Mouse (Mus musculus): ENCODE results near the gene Rpl22l1. TPM values are rescaled to one million over a fixed set of nuclear protein-coding genes. Genes with fewer than 3 reads are reported as not detected.
"Not testable (repeated sequence)": the region's sequence is repeated elsewhere in the genome, so short reads cannot be mapped to it uniquely, and the experiment has no call there.

Gene Rpl22l1
- 247 and 263 TPM in 2 replicates for polyA plus RNA-seq (2015; fragmentation: Nextera tagmentation; extraction: Ambion mirVana)

- H3K9ac ChIP-seq (replicated peaks) = peak within 1 kb of the TSS; percentile 97
- no peaks in the 10 kb centered on the region for H3K9me3 ChIP-seq (ENCODE audit: low read length)
- peak within 1 kb of the TSS; percentile 77 for H3K4me2 ChIP-seq (ENCODE audit: low read depth, low read length)
- under 1% methylated on average over 67 of the region's 72 CpGs for WGBS (ENCODE audit: insufficient replicate concordance)
- peak within 1 kb of the TSS; percentile 90 for H3K27ac ChIP-seq (ENCODE audit: low read depth)
- peak; percentile 99 for ATAC-seq
- H3K27me3 ChIP-seq (ENCODE audit: insufficient read depth, low read length) = no peaks in the 10 kb centered on the region
- peak; percentile 99 for DNase-seq
- peaks cover 15% of the 10 kb centered on the region for H3K36me3 ChIP-seq (replicated peaks; ENCODE audit: insufficient read depth, low read length)
- H3K4me3 ChIP-seq (ENCODE audit: low read depth, low read length) = peak within 1 kb of the TSS; percentile 100
- TF ChIP-seq EP300 (IDR thresholded peaks at IDR 0.05; ENCODE audit: low read depth) (peak; percentile 22; the same call in 1 of the 2 replicates), CTCF (IDR thresholded peaks at IDR 0.05; ENCODE audit: low read depth) (0 out of 2 replicates have a peak, but pooled peaks have one; percentile 4)
- H3K4me1 ChIP-seq (ENCODE audit: insufficient read depth) = peaks cover 12% of the 10 kb centered on the region
Observed at GRCm38 (mm10) chr3:28805301-28806097, at the start of gene Rpl22l1. TSS of gene Rpl22l1 (plus strand) at chr3:28805436.

GRCm38 (mm10) chr3:28755477-28755876 lies 49.8 kb upstream of the Rpl22l1 start:
- ATAC-seq = no peak

DNA sequence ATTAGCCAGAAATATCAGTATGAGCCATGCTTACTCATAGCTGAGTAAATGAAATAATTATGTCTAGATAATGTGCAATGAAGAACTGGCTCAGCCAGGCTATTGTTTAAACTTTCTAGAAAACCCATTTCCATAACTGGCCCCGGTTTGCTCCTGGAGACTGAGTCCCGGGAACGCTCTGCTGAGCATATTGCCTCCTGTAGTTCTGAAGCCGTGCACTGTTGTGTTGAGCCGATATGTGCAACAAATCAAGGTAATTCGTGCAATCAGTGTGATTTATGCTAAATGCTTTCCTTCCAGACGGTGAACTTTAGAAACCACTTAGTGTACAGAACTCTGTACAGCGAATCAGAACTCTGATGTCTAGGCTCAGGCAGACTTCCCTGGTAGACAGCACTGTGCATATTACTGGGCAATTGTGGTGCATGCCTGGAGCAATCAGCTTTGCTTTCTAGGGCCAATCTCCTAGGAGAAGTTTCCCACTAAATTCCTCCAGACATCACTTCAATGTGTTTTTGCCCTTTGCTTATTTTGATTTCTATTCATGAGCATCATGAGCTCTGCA lies 43.9 kb upstream of the Rpl22l1 start:
- 86% methylated on average over 8 of the region's 8 CpGs for WGBS (ENCODE audit: insufficient replicate concordance)
- Histone ChIP-seq H3K27me3 (ENCODE audit: insufficient read depth, low read length) (no peaks in the 10 kb centered on the region), H3K36me3 (replicated peaks; ENCODE audit: insufficient read depth, low read length) (no peaks in the 10 kb centered on the region), H3K4me3 (ENCODE audit: low read depth, low read length) (no peak overlapping the region), H3K4me1 (ENCODE audit: insufficient read depth) (no peaks in the 10 kb centered on the region), H3K27ac (ENCODE audit: low read depth) (no peak overlapping the region), H3K4me2 (ENCODE audit: low read depth, low read length) (no peak overlapping the region), H3K9me3 (ENCODE audit: low read length) (no peaks in the 10 kb centered on the region), H3K9ac (replicated peaks) (no peak overlapping the region)
- no peak for ATAC-seq
- no peak for TF ChIP-seq EP300 (IDR thresholded peaks at IDR 0.05; ENCODE audit: low read depth)
- TF ChIP-seq CTCF (IDR thresholded peaks at IDR 0.05; ENCODE audit: low read depth) = no peak
- DNase-seq = no peak

More at GRCm38 (mm10) chr3:28755477-28755876, 49.8 kb upstream of the Rpl22l1 start:
- Histone ChIP-seq H3K4me3 (ENCODE audit: low read depth, low read length) (no peak overlapping the region), H3K27me3 (ENCODE audit: insufficient read depth, low read length) (no peaks in the 10 kb centered on the region), H3K9ac (replicated peaks) (no peak overlapping the region), H3K36me3 (replicated peaks; ENCODE audit: insufficient read depth, low read length) (no peaks in the 10 kb centered on the region), H3K4me1 (ENCODE audit: insufficient read depth) (no peaks in the 10 kb centered on the region), H3K9me3 (ENCODE audit: low read length) (no peaks in the 10 kb centered on the region), H3K27ac (ENCODE audit: low read depth) (no peak overlapping the region), H3K4me2 (ENCODE audit: low read depth, low read length) (no peak overlapping the region)
- no peak for TF ChIP-seq EP300 (IDR thresholded peaks at IDR 0.05; ENCODE audit: low read depth)
- no peak for TF ChIP-seq CTCF (IDR thresholded peaks at IDR 0.05; ENCODE audit: low read depth)
- WGBS (ENCODE audit: insufficient replicate concordance) = 74% methylated on average over 7 of the region's 7 CpGs
- DNase-seq = no peak

- 83% methylated on average over 4 of the region's 4 CpGs for WGBS (ENCODE audit: insufficient replicate concordance)
- Histone ChIP-seq H3K4me3 (ENCODE audit: low read depth, low read length) (no peak overlapping the region), H3K4me2 (ENCODE audit: low read depth, low read length) (no peak overlapping the region), H3K36me3 (replicated peaks; ENCODE audit: insufficient read depth, low read length) (no peaks in the 10 kb centered on the region), H3K9ac (replicated peaks) (no peak overlapping the region), H3K27me3 (ENCODE audit: insufficient read depth, low read length) (no peaks in the 10 kb centered on the region), H3K9me3 (ENCODE audit: low read length) (no peaks in the 10 kb centered on the region), H3K27ac (ENCODE audit: low read depth) (no peak overlapping the region), H3K4me1 (ENCODE audit: insufficient read depth) (no peaks in the 10 kb centered on the region)
- ATAC-seq (no peak), DNase-seq (no peak)
- TF ChIP-seq CTCF (IDR thresholded peaks at IDR 0.05; ENCODE audit: low read depth) (no peak), EP300 (IDR thresholded peaks at IDR 0.05; ENCODE audit: low read depth) (no peak)
Observed at GRCm38 (mm10) chr3:28766935-28767334, 38.3 kb upstream of the Rpl22l1 start.

GRCm38 (mm10) chr3:28768222-28768621 lies 37.0 kb upstream of the Rpl22l1 start:
- TF ChIP-seq CTCF (IDR thresholded peaks at IDR 0.05; ENCODE audit: low read depth) = no peak
- no peaks in the 10 kb centered on the region for H3K9me3 ChIP-seq (ENCODE audit: low read length)
- no peak overlapping the region for H3K4me3 ChIP-seq (ENCODE audit: low read depth, low read length)
- no peaks in the 10 kb centered on the region for H3K27me3 ChIP-seq (ENCODE audit: insufficient read depth, low read length)
- ATAC-seq (no peak), DNase-seq (no peak)
- H3K4me2 ChIP-seq (ENCODE audit: low read depth, low read length) = no peak overlapping the region
- H3K4me1 ChIP-seq (ENCODE audit: insufficient read depth) = no peaks in the 10 kb centered on the region
- no peak overlapping the region for H3K9ac ChIP-seq (replicated peaks)
- H3K36me3 ChIP-seq (replicated peaks; ENCODE audit: insufficient read depth, low read length) = no peaks in the 10 kb centered on the region
- 78% methylated on average over 3 of the region's 3 CpGs for WGBS (ENCODE audit: insufficient replicate concordance)
- no peak overlapping the region for H3K27ac ChIP-seq (ENCODE audit: low read depth)

DNA sequence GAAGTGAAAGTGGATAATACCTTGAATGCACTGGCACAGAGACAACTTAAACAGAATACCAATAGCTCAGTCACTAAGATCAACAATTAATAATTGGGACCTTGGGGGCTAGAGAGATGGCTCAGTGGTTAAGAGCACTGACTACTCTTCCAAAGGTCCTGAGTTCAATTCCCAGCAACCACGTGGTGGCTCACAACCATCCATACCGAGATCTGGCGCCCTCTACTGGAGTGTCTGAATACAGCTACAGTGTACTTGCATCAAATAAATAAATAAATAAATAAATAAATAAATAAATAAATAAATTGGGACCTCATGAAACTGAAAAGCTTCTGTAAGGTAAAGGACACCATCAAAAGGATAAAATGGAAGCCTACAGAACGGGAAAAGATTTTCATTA lies 32.3 kb upstream of the Rpl22l1 start:
- WGBS (ENCODE audit: insufficient replicate concordance) = 52% methylated on average over 4 of the region's 4 CpGs
- H3K9ac ChIP-seq (replicated peaks); H3K4me3 ChIP-seq (ENCODE audit: low read depth, low read length); DNase-seq; H3K27me3 ChIP-seq (ENCODE audit: insufficient read depth, low read length); H3K9me3 ChIP-seq (ENCODE audit: low read length); ATAC-seq; H3K4me2 ChIP-seq (ENCODE audit: low read depth, low read length); H3K36me3 ChIP-seq (replicated peaks; ENCODE audit: insufficient read depth, low read length); H3K27ac ChIP-seq (ENCODE audit: low read depth): not testable (repeated sequence)
- peak; percentile 31 for TF ChIP-seq CTCF (IDR thresholded peaks at IDR 0.05; ENCODE audit: low read depth)
- peaks cover 13% of the 10 kb centered on the region; the same call in 1 of the 2 replicates for H3K4me1 ChIP-seq (ENCODE audit: insufficient read depth)

Data from liver, postnatal 0 days (tissue).